Mouse (Mus musculus) spleen, adult 2 months (tissue): ENCODE measurements around the gene Fam111a.

Experiments used
- CTCF ChIP-seq: fragments of 200-500 bp; IDR thresholded peaks from 2 replicates; pipeline ENCODE4 v1.5.1; 2011; ENCODE audit warnings: mild to moderate bottlenecking, inconsistent platforms; ENCODE audit not compliant: insufficient read depth, insufficient read length, insufficient replicate concordance; ENCODE audit errors: extremely low read depth
- POLR2A ChIP-seq: fragments of 200-500 bp; IDR thresholded peaks from 2 replicates; pipeline ENCODE4 v1.6.1; 2011; ENCODE audit warnings: low read depth, low read length, inconsistent platforms

DNA sequence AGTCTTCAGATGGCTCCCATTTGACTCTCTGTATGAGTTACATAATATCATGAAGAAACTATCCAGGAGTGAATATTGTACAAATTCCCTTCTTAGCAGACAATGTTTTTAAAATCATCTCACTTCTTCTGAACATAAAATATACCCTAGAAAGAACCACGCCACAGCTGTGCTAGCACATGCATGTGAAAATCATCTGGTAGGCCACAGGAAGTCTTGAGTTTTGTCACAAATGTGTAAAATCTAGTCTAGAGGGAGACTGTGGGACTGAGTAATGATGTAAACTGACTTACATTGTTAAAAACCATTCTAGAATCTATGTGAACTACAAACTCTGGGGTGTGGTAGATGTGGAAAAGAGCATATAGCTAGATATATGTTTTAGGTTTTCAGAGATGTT, 26.1 kb downstream of the Fam111a start:
- TF ChIP-seq CTCF, result no peak
- no peak for TF ChIP-seq POLR2A
